Mouse (Mus musculus): ENCODE results near the gene Krt5. TPM values are rescaled to one million over a fixed set of nuclear protein-coding genes. Genes with fewer than 3 reads are reported as not detected.
"Not testable (repeated sequence)": the region's sequence is repeated elsewhere in the genome, so short reads cannot be mapped to it uniquely, and the experiment has no call there.

Krt5 gene
- total RNA-seq (2021) (not detected), polyA plus RNA-seq (2012; rRNA removed) (0.06 TPM in 1 of 2 replicates, not detected in the other)
- long read RNA-seq, result 0 reads

DNA sequence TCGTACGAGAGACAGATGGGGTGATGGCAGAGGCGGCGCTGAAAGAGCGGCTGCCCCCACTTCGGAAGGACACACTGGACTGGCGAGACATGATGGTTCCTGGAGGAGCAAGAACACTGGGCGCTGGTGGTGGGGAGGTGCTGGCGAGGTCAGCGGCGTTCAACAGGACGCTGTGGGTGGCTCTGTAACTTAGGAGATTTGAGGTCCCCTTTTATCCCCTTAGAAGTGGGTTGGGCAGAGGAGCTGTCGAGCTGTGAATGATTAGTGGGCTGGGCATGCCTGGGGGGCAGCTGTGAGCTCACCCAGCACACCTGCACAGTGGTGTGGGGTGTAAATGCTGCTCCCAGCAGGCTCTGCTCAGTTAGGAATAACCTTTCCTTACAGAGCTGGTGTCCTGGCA, at the start of gene Krt5:
Krt5 (minus strand) TSS at position 179 of the 400 bp plus-strand sequence.
- no peak for DNase-seq

DNA sequence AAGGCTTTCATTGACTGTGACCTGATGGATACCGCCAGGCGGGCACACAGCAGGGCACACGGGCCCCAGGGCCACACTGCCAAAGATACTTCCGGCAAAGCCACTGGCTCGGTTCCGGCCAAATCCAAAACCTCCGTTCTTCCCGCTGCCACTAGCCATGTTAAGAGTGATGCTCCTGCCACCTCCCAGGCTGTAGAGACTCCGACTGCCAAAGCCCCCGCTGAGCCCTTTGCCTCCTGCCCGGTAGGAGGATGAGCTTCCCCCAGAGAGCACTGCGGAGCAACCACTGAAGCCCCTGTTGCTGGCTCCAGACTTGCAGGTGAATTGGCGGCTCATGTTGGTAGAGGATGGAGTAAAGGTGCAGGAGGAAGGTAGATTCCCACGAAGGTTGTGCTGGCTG, 30.0 kb upstream of the Krt5 start, which contains the start of gene Krt71:
Krt71 (minus strand) TSS at position 399 of the 400 bp plus-strand sequence.
- no peak for DNase-seq

- peak; percentile 23 for DNase-seq
These were observed 25.1 kb upstream of the Krt5 start for GRCm38 (mm10) chr15:101737786-101738185.

DNA sequence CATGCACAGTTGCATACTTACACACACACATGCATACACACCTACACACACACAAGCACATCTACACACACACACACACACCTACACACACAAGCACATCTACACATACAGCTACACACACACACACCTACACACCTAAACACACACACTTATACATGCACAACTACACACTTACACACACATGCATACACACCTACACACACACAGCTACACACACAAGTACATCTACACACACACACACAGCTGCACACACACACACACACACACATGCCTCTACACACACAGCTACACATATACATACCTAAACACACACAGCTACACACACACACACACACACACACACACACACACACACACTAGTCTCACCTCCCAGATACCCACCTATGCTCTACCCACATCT, 18.0 kb upstream of the Krt5 start:
- no peak for DNase-seq

DNA sequence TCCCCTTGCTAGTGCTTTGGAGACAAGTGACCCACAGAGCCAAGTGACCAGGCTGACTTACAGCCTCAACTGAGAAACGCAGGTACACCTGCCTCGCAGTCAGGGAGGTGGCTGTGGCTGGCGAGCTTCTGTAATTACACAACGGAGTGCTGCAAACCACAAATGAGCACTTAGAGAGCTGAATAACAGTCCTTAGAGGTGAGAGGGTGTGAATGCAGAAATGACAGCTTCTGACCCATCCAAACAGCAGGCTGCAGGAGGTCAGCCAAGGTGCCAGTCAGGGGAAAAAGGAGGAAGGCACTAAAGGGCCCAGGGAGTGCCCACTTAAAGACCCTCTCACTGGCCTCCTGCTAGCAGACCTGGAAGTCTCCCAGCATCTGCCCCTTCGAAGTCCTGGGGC, 12.0 kb upstream of the Krt5 start:
- no peak for DNase-seq

GRCm38 (mm10) chr15:101715831-101716230, 3.1 kb upstream of the Krt5 start:
- DNase-seq, result no peak

DNA sequence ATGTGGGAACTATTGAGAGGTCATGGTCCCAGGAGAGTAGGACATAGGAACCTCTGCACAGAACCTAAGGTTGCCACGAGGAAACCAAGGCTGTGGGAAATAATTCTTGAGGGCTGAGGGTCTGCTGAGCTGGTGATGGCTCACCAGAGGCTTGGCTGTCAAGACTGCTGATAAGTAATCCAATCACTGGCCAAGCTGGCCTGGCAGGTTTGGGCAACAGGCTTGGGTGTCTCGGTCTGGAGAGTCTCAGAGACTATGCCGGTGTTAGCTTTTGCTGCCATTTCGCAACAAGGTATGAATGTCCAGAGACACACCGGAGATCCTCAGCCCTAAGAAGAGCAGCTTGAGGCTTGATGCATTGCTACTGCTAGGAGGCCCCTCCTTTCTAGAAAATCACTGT, 1.7 kb upstream of the Krt5 start:
- no peak for DNase-seq

- DNase-seq, result no peak
These were observed 1.0 kb upstream of the Krt5 start for GRCm38 (mm10) chr15:101713731-101714130.

DNA sequence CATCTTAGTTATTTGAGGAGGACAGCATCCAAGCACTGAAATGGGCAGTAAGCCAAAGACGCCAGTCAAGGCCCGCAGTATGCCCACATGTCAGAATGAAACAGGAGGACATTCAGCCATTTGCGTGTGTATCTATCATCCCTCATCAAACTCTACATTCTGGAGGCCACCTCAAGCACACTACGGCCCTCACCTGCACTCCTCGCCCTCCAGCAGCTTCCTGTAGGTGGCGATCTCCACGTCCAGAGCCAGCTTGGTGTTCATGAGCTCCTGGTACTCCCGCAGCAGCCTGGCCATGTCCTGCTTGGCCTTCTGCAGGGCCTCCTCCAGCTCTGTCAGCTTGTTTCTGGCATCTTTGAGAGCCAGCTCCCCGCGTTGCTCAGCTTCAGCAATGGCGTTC, 4.0 kb downstream of the Krt5 start:
- no peak for DNase-seq

GRCm38 (mm10) chr15:101707454-101707853, 5.2 kb downstream of the Krt5 start:
- DNase-seq, result no peak

- no peak for DNase-seq
These were observed 8.6 kb downstream of the Krt5 start for GRCm38 (mm10) chr15:101704066-101704465.

GRCm38 (mm10) chr15:101702380-101702779, 10.3 kb downstream of the Krt5 start:
- no peak for DNase-seq

DNA sequence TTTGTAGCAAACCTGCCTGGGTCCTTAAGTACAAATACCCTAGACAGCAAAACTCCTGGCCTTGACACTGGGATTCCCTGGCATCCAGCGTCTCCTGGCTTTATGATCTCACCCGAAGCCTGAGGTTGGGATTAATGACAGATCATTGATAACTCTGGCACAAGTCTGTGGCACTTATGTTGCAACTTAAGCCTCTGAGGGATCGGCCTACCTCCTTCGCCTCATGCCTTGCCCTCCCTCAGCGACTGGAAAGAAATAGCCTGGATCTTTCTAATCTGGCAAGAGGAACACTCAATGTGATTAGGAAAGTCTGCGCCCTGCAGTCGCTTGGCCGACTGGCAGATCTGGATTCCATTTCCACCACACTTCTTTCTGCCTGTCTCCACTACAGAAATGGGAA, 12.8 kb downstream of the Krt5 start:
- DNase-seq, result no peak

GRCm38 (mm10) chr15:101699192-101699591, 13.5 kb downstream of the Krt5 start:
- no peak for DNase-seq

GRCm38 (mm10) chr15:101697326-101698188, 15.1 kb downstream of the Krt5 start:
- DNase-seq, result no peak

DNA sequence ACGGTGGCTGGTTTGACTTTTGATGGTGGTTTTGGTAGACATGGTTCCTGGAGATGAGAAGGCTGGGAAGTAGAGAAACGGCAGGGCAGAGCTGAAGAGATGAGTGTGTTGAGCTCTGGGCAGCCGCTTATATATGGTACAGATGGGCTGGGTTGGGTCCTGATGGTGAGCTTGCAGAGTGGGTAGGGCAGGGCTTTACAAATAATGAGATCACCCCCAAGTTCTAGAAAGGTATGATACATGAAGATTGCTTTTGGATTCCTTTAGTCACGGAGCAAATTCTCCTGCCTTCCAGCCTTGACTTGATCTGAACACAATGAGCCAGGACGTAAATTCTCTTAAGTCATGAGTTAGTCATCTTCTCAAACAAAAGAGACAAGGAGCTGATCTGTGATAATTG, 18.5 kb downstream of the Krt5 start, which contains the start of gene Krt6a:
Krt6a (minus strand) TSS at position 101 of the 400 bp plus-strand sequence.
- DNase-seq, result no peak

- DNase-seq, result not testable (repeated sequence)
These were observed 22.2 kb downstream of the Krt5 start for GRCm38 (mm10) chr15:101690460-101690859.

DNA sequence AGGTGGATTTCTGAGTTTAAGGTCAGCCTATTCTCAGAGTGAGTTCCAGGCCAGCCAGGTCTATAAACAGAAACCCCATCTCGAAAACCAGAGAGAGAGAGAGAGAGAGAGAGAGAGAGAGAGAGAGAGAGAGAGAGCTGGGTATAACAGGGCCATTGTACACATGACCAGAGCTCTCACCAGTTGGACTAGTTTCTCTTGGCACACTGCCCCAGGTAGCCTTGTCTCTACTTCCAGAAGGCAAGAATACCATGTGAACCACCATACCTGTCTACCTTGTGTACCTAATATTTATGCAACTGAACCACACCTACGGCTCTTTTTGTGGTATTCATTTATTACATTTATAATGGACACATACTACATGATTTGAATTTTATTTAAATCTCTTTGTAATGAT, 24.5 kb downstream of the Krt5 start:
- no peak for DNase-seq

GRCm38 (mm10) chr15:101680187-101680586, 32.5 kb downstream of the Krt5 start, which contains the start of gene Krt6b:
Gene Krt6b, minus strand, starts transcription at chr15:101680287.
- DNase-seq, result no peak

- no peak for DNase-seq
These were observed 36.7 kb downstream of the Krt5 start for GRCm38 (mm10) chr15:101675978-101676377.

Measured in adrenal gland, adult 2 months (tissue).